Mouse (Mus musculus): ENCODE measurements around the gene Bdkrb1. TPM values are rescaled to one million over a fixed set of nuclear protein-coding genes. Genes with fewer than 3 reads are reported as not detected.

The Bdkrb1 gene
- polyA plus RNA-seq (2015; fragmentation: Nextera tagmentation; extraction: Ambion mirVana): 0.48 and 1.3 TPM in 2 replicates

GRCm38 (mm10) chr12:105602581-105603210 is at the start of gene Bdkrb1:
Gene Bdkrb1 (plus strand): TSS chr12:105603085.

DNA sequence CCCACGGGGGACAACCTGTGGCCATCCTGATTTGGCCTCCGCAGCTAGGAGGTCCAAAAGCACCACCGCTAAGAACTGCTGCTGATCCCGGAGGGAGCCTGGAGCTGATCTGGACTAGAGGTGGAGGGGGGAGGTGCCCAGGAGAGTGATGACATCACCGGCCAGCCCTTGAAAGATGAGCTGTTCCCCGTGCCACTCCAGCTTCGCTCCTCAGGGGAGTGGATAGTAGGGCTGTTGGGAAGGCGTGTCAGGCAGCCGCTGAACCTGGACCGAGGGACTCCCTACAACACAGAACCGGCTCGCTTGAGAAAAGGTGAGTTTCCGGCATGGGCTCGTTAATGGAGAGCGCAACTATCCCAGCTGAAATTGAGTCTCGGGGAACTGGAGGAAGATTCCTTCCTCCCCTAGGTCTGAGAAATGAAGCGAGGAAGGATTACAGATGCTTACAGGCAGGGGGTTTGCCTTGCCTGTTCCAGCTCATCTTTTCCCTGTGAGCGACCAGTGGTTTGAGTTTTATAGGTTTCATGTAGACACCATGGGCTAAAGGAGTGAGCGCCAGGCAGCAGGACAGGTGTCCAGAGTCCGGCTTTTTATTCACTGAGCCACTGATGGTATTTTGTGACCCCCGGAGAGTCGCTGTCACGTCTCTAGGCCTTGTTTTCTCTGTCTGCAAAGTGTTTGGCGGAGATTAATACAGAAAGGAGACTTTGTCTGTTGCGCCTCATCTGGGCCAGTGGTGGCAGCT is 39.8 kb upstream of the Bdkrb1 start, which contains the start of gene Bdkrb2:
Bdkrb2 (plus strand) TSS at position 291 of the 745 bp plus-strand sequence.

Other genes with a start within 250 kb of the Bdkrb1 start
- 0.14 and 0.27 TPM in 2 replicates for gene D430019H16Rik, start 149.2 kb upstream of the Bdkrb1 start, polyA plus RNA-seq (2015; fragmentation: Nextera tagmentation; extraction: Ambion mirVana)
- gene Bdkrb2, start 39.9 kb upstream of the Bdkrb1 start, polyA plus RNA-seq (2015; fragmentation: Nextera tagmentation; extraction: Ambion mirVana): 8.8 and 9.4 TPM in 2 replicates
- 23.3 and 24.6 TPM in 2 replicates for gene Gskip, start 81.7 kb downstream of the Bdkrb1 start, polyA plus RNA-seq (2015; fragmentation: Nextera tagmentation; extraction: Ambion mirVana)
- gene Atg2b, start 82.1 kb downstream of the Bdkrb1 start, polyA plus RNA-seq (2015; fragmentation: Nextera tagmentation; extraction: Ambion mirVana): 4.6 and 5.8 TPM in 2 replicates
- 0.10 and 0.18 TPM in 2 replicates for gene Ak7, start 102.9 kb downstream of the Bdkrb1 start, polyA plus RNA-seq (2015; fragmentation: Nextera tagmentation; extraction: Ambion mirVana)
- 101 and 132 TPM in 2 replicates for gene Papola, start 181.6 kb downstream of the Bdkrb1 start, polyA plus RNA-seq (2015; fragmentation: Nextera tagmentation; extraction: Ambion mirVana)